8 mouse cellular contexts compared by ENCODE assay signal in the genomic region with DNA sequence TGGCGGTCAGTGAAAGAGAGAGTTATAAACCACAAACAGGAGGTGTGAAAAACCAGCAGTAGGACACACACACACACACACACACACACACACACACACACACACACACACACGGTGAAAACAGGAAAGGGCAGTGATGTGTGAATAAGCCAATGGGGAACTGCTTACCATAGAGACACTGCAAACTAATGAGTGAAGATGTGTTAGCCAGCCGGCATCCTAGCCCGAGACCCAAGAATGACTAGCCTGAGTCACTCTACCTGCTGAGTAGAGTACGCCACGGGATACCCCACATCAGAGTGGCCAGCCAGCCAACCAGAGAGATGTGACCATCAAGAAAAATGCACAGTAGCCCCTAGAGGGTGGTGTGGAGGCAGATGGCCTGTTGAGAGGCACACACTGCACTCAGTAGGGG. TPM values are rescaled to one million over a fixed set of nuclear protein-coding genes. Genes with fewer than 3 reads are reported as not detected.
DNase-seq lines count a peak whose midpoint lies in the region; ATAC-seq and TF ChIP-seq lines count a peak whose summit lies in the region.

No protein-coding gene starts in this region.

- TF ChIP-seq EP300 in CH12.LX (IDR thresholded peaks at IDR 0.05; ENCODE audit: low read length), result no peak

- no peaks in the 10 kb centered on the region for H3K79me2 ChIP-seq in CH12.LX (replicated peaks; ENCODE audit: control insufficient read depth, extremely low read depth, insufficient read depth, poor library complexity, severe bottlenecking)

- H3K9ac ChIP-seq in heart, embryonic 13.5 days, result no peak overlapping the region; the same call in 1 of the 2 replicates
- H3K9ac ChIP-seq in CH12.LX (ENCODE audit: insufficient read depth, low read depth), result 0 out of 2 replicates have a peak overlapping the region, but pooled peaks have one; percentile 13
- no peak overlapping the region for H3K9ac ChIP-seq in embryonic facial prominence, embryonic 15.5 days
- H3K9ac ChIP-seq in liver, embryonic 15.5 days, result no peak overlapping the region

- dilution Hi-C loops in CH12.LX (cut with MboI; ENCODE audit: extremely low pct_ligation_motif_present, extremely low pct_unique_long_range_greater_than_20kb, low sequenced_read_pairs), result no loop called here

- WGBS in heart, embryonic 13.5 days, result 16% methylated on average over 6 of the region's 6 CpGs
- WGBS in embryonic facial prominence, embryonic 15.5 days, result 12% methylated on average over 6 of the region's 6 CpGs
- WGBS in liver, embryonic 15.5 days (ENCODE audit: insufficient replicate concordance), result 5% methylated on average over 6 of the region's 6 CpGs

- H3K4me2 ChIP-seq in heart, embryonic 13.5 days, result peak overlapping the region; percentile 84
- H3K4me2 ChIP-seq in CH12.LX (ENCODE audit: insufficient read depth, low read depth, poor library complexity, severe bottlenecking), result peak overlapping the region; percentile 45
- peak overlapping the region; percentile 47; the same call in 1 of the 2 replicates for H3K4me2 ChIP-seq in embryonic facial prominence, embryonic 15.5 days (replicated peaks)
- H3K4me2 ChIP-seq in liver, embryonic 15.5 days, result peak overlapping the region; percentile 52

- TF ChIP-seq RAD21 in CH12.LX (IDR thresholded peaks at IDR 0.05; ENCODE audit: low read depth, low read length), result no peak

- H3K27me3 ChIP-seq in heart, embryonic 13.5 days (replicated peaks), result peaks cover 97% of the 10 kb centered on the region
- peaks cover 92% of the 10 kb centered on the region for H3K27me3 ChIP-seq in CH12.LX (replicated peaks)
- peaks cover 74% of the 10 kb centered on the region for H3K27me3 ChIP-seq in embryonic facial prominence, embryonic 15.5 days
- H3K27me3 ChIP-seq in liver, embryonic 15.5 days, result peaks cover 96% of the 10 kb centered on the region

- in situ Hi-C loops in CH12.LX (cut with MboI; ENCODE audit: low pct_ligation_motif_present, low pct_unique_long_range_greater_than_20kb, low sequenced_read_pairs), result no loop called here

- peak overlapping the region; percentile 53; the same call in 1 of the 2 replicates for H3K4me3 ChIP-seq in heart, embryonic 13.5 days
- H3K4me3 ChIP-seq in CH12.LX (replicated peaks in 1 of 3; ENCODE audit: low read depth in 2 of 3, low read length in 2 of 3, poor library complexity in 1 of 3), result peak overlapping the region in 1 of 3 experiments; percentile 5
- H3K4me3 ChIP-seq in embryonic facial prominence, embryonic 15.5 days (replicated peaks), result no peak overlapping the region
- no peak overlapping the region for H3K4me3 ChIP-seq in liver, embryonic 15.5 days (replicated peaks)

- peaks cover 14% of the 10 kb centered on the region for H3K4me1 ChIP-seq in heart, embryonic 13.5 days
- peaks cover 12 to 13% of the 10 kb centered on the region in 2 experiments for H3K4me1 ChIP-seq in CH12.LX (ENCODE audit: control insufficient read depth in 1 of 2, insufficient read depth in 2 of 2)
- H3K4me1 ChIP-seq in embryonic facial prominence, embryonic 15.5 days, result peaks cover 14% of the 10 kb centered on the region
- H3K4me1 ChIP-seq in liver, embryonic 15.5 days (replicated peaks), result peaks cover 10% of the 10 kb centered on the region

- no peak overlapping the region for H3K27ac ChIP-seq in heart, embryonic 13.5 days (replicated peaks)
- no peak overlapping the region for H3K27ac ChIP-seq in CH12.LX (ENCODE audit: insufficient read depth, low read depth)
- H3K27ac ChIP-seq in embryonic facial prominence, embryonic 15.5 days (replicated peaks), result no peak overlapping the region
- no peak overlapping the region for H3K27ac ChIP-seq in liver, embryonic 15.5 days (replicated peaks)

- no peak for ATAC-seq in heart, embryonic 13.5 days (ENCODE audit: extremely low read depth, insufficient number of reproducible peaks, low FRiP score, low TSS enrichment)
- no peak for ATAC-seq in embryonic facial prominence, embryonic 15.5 days (ENCODE audit: insufficient number of reproducible peaks, low FRiP score, low TSS enrichment, low read depth)
- ATAC-seq in liver, embryonic 15.5 days (ENCODE audit: insufficient read depth), result no peak
- ATAC-seq in erythroblast, adult 5-6 weeks (replicated peaks; ENCODE audit: low FRiP score, poor library complexity, severe bottlenecking), result no peak

- no peak for DNase-seq in heart, adult 8-10 months (ENCODE audit: low spot score)
- DNase-seq in CH12.LX (ENCODE audit: extremely low read depth), result no peak
- no peak for DNase-seq in MN1 (ENCODE audit: low spot score)
- DNase-seq in adrenal gland, adult 2 months, result no peak

- no peaks in the 10 kb centered on the region for H3K9me3 ChIP-seq in heart, embryonic 13.5 days
- H3K9me3 ChIP-seq in CH12.LX (replicated peaks; ENCODE audit: low read length), result no peaks in the 10 kb centered on the region
- H3K9me3 ChIP-seq in embryonic facial prominence, embryonic 15.5 days (replicated peaks), result no peaks in the 10 kb centered on the region
- no peaks in the 10 kb centered on the region for H3K9me3 ChIP-seq in liver, embryonic 15.5 days (replicated peaks)

- peak in 1 of 2 experiments; percentile 46; a peak in 2 of 4 replicates for TF ChIP-seq CTCF in CH12.LX (conservative IDR thresholded peaks at IDR 0.05 in 1 of 2, IDR thresholded peaks at IDR 0.05 in 1 of 2; ENCODE audit: low read depth in 2 of 2, low read length in 2 of 2)

- no peaks in the 10 kb centered on the region for H3K36me3 ChIP-seq in heart, embryonic 13.5 days
- no peaks in the 10 kb centered on the region for H3K36me3 ChIP-seq in CH12.LX (replicated peaks in 1 of 2; ENCODE audit: control insufficient read depth in 1 of 2, insufficient read depth in 1 of 2, low read length in 1 of 2)
- H3K36me3 ChIP-seq in embryonic facial prominence, embryonic 15.5 days, result no peaks in the 10 kb centered on the region
- no peaks in the 10 kb centered on the region for H3K36me3 ChIP-seq in liver, embryonic 15.5 days (replicated peaks)

- no peak for TF ChIP-seq POLR2A in CH12.LX (IDR thresholded peaks at IDR 0.05; ENCODE audit: low read depth, low read length)

TF ChIP-seq in CH12.LX, 34 proteins besides CTCF, POLR2A, EP300 and RAD21:
- no peak for TF ChIP-seq JUN (IDR thresholded peaks at IDR 0.05; ENCODE audit: insufficient read depth, low read depth, low read length)
- TF ChIP-seq MAFK (IDR thresholded peaks at IDR 0.05; ENCODE audit: insufficient replicate concordance, low read length), result 0 out of 2 replicates have a peak, but pooled peaks have one; percentile 9

RNA-seq across cellular contexts. Expression of a gene that starts 3.0 kb away (rescaled TPM):
- 0.10 and 0.12 TPM in 2 replicates for polyA plus RNA-seq in heart, embryonic 13.5 days (2015; fragmentation: Nextera tagmentation; extraction: Ambion mirVana)
- under 1 TPM; 0.11 to 0.41 (median 0.24) TPM for total RNA-seq in heart, adult 8-10 months (2022)
- 0.04 and 0.08 TPM in 2 replicates for total RNA-seq in CH12.LX (2012; rRNA removed)
- total RNA-seq in CH12.LX (2014; rRNA removed), result not detected in 2 replicates
- polyA plus RNA-seq in CH12.LX (2012; ENCODE audit: insufficient read length, low read depth), result not detected in 2 replicates
- 0.15 and 0.18 TPM in 2 replicates for polyA plus RNA-seq in embryonic facial prominence, embryonic 15.5 days (2015; fragmentation: Nextera tagmentation; extraction: Ambion mirVana)
- polyA plus RNA-seq in liver, embryonic 15.5 days (2015; fragmentation: Nextera tagmentation; extraction: Ambion mirVana), result 0.01 TPM in 2 replicates
- under 1 TPM; 0.52 to 0.69 TPM for total RNA-seq in adrenal gland, adult 2 months (2021)
- polyA plus RNA-seq in adrenal gland, adult 2 months (2012; rRNA removed), result 0.53 and 0.70 TPM in 2 replicates
- total RNA-seq in erythroblast, adult 5-6 weeks (2015; ENCODE audit: low replicate concordance), result not detected in 2 replicates
- not detected in 2 replicates for total RNA-seq in erythroblast, adult 5-6 weeks (2017; ENCODE audit: low replicate concordance)

RNA-seq across cellular contexts. Expression of a gene that starts 12.0 kb away (rescaled TPM):
- polyA plus RNA-seq in heart, embryonic 13.5 days (2015; fragmentation: Nextera tagmentation; extraction: Ambion mirVana), result 24.7 and 32.5 TPM in 2 replicates
- total RNA-seq in heart, adult 8-10 months (2022), result 1 to 10 TPM; 1.7 to 2.2 (median 1.8) TPM
- total RNA-seq in CH12.LX (2012; rRNA removed) (18.5 and 19.9 TPM in 2 replicates), CH12.LX (2014; rRNA removed) (27.3 and 30.2 TPM in 2 replicates)
- 27.2 and 28.4 TPM in 2 replicates for polyA plus RNA-seq in CH12.LX (2012; ENCODE audit: insufficient read length, low read depth)
- 40.4 and 41.0 TPM in 2 replicates for polyA plus RNA-seq in embryonic facial prominence, embryonic 15.5 days (2015; fragmentation: Nextera tagmentation; extraction: Ambion mirVana)
- polyA plus RNA-seq in liver, embryonic 15.5 days (2015; fragmentation: Nextera tagmentation; extraction: Ambion mirVana), result 17.5 and 17.7 TPM in 2 replicates
- total RNA-seq in adrenal gland, adult 2 months (2021), result 1 to 10 TPM; 3.7 to 6.1 TPM
- 3.6 and 3.7 TPM in 2 replicates for polyA plus RNA-seq in adrenal gland, adult 2 months (2012; rRNA removed)
- total RNA-seq in erythroblast, adult 5-6 weeks (2015; ENCODE audit: low replicate concordance), result 2.7 and 3.3 TPM in 2 replicates
- 1.5 and 4.0 TPM in 2 replicates for total RNA-seq in erythroblast, adult 5-6 weeks (2017; ENCODE audit: low replicate concordance)

RNA-seq across cellular contexts. Expression of a gene that starts 46.2 kb away (rescaled TPM):
- not detected in 2 replicates for polyA plus RNA-seq in heart, embryonic 13.5 days (2015; fragmentation: Nextera tagmentation; extraction: Ambion mirVana)
- not detected for total RNA-seq in heart, adult 8-10 months (2022)
- not detected in 2 replicates for total RNA-seq in CH12.LX (2012; rRNA removed)
- not detected in 2 replicates for total RNA-seq in CH12.LX (2014; rRNA removed)
- polyA plus RNA-seq in CH12.LX (2012; ENCODE audit: insufficient read length, low read depth), result not detected in 2 replicates
- polyA plus RNA-seq in embryonic facial prominence, embryonic 15.5 days (2015; fragmentation: Nextera tagmentation; extraction: Ambion mirVana), result 0.15 TPM in 1 of 2 replicates, not detected in the other
- polyA plus RNA-seq in liver, embryonic 15.5 days (2015; fragmentation: Nextera tagmentation; extraction: Ambion mirVana), result not detected in 2 replicates
- total RNA-seq in adrenal gland, adult 2 months (2021), result under 1 TPM in 1 of 2 experiments, not detected in 1; 0.37 TPM
- polyA plus RNA-seq in adrenal gland, adult 2 months (2012; rRNA removed), result 0.06 TPM in 1 of 2 replicates, not detected in the other
- not detected in 2 replicates for total RNA-seq in erythroblast, adult 5-6 weeks (2015; ENCODE audit: low replicate concordance)
- total RNA-seq in erythroblast, adult 5-6 weeks (2017; ENCODE audit: low replicate concordance), result not detected in 2 replicates

RNA-seq across cellular contexts. Expression of a gene that starts 55.7 kb away (rescaled TPM):
- polyA plus RNA-seq in heart, embryonic 13.5 days (2015; fragmentation: Nextera tagmentation; extraction: Ambion mirVana), result 1.2 TPM in 2 replicates
- total RNA-seq in heart, adult 8-10 months (2022), result 1 to 10 TPM in 1 of 4 experiments, under 1 TPM in 3; 0.54 to 1.0 (median 0.88) TPM
- total RNA-seq in CH12.LX (2012; rRNA removed) (not detected in 2 replicates), CH12.LX (2014; rRNA removed) (not detected in 2 replicates)
- not detected in 2 replicates for polyA plus RNA-seq in CH12.LX (2012; ENCODE audit: insufficient read length, low read depth)
- polyA plus RNA-seq in embryonic facial prominence, embryonic 15.5 days (2015; fragmentation: Nextera tagmentation; extraction: Ambion mirVana), result 3.5 and 3.6 TPM in 2 replicates
- polyA plus RNA-seq in liver, embryonic 15.5 days (2015; fragmentation: Nextera tagmentation; extraction: Ambion mirVana), result not detected in 2 replicates
- under 1 TPM; 0.38 to 0.69 TPM for total RNA-seq in adrenal gland, adult 2 months (2021)
- polyA plus RNA-seq in adrenal gland, adult 2 months (2012; rRNA removed), result 0.82 and 1.4 TPM in 2 replicates
- total RNA-seq in erythroblast, adult 5-6 weeks (2015; ENCODE audit: low replicate concordance), result not detected in 2 replicates
- total RNA-seq in erythroblast, adult 5-6 weeks (2017; ENCODE audit: low replicate concordance), result not detected in 2 replicates
